Mouse (Mus musculus): Measurements from ENCODE around the gene Btf3.

GRCm38 (mm10) chr13:98311597-98311996, 5.2 kb downstream of the Btf3 start:
- TF ChIP-seq EP300 (IDR thresholded peaks at IDR 0.05; ENCODE audit: low read depth) = no peak
- TF ChIP-seq CTCF (IDR thresholded peaks at IDR 0.05; ENCODE audit: low read depth) = no peak

Measured in heart, postnatal 0 days (tissue).